Mouse (Mus musculus): ENCODE data around the gene Tsen34. TPM values are rescaled to one million over a fixed set of nuclear protein-coding genes. Genes with fewer than 3 reads are reported as not detected.
A peak's percentile ranks its signal among the peaks of the same experiment; 100 is the strongest.

Gene Tsen34
- polyA plus RNA-seq, 1 experiment from 2014 or later = 43.6 TPM

DNA sequence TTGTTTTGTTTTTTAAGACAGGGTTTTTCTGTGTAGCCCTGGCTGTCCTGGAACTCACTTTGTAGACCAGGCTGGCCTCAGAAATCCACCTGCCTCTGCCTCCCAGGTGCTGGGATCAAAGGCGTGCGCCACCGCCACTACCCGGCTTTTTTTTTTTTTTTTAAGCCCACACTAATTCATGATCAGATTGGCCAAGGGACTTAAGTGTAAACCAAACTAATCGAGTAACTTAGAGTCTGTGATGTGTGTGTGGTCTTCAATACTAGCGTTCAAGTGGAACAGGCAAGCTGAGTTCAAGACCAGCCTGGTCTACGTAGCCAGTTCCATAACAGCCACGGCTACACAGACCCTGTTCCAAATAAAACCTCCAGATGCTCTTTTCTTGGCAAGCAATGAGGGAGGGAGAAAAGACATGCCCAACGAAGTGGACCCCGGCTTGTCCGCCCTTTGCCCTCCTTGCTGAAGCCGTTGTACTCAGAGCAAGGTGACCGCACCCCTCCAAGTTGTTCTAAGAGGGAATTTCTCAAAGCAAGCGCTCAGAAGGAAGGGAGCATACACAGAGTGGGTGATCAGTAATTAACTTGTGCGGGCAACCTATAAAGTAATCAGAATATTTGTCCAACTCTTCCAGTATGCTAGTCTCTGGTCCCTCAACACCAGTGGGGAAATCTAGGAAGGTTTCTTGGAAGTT lies 28.0 kb upstream of the Tsen34 start:
- H3K9me3 ChIP-seq (replicated peaks) = no peaks in the 10 kb centered on the region
- peaks cover 41% of the 10 kb centered on the region for H3K36me3 ChIP-seq
- 23% methylated on average over 15 of the region's 15 CpGs for WGBS (ENCODE audit: insufficient replicate concordance)
- no peaks in the 10 kb centered on the region for H3K27me3 ChIP-seq
- H3K27ac ChIP-seq = peak overlapping the region; percentile 89
- ATAC-seq (ENCODE audit: low read depth) (peak; percentile 30), DNase-seq (peak; percentile 6)
- H3K4me3 ChIP-seq (replicated peaks) = peak overlapping the region; percentile 74
- peak overlapping the region; percentile 94 for H3K4me2 ChIP-seq
- H3K9ac ChIP-seq = peak overlapping the region; percentile 82
- H3K4me1 ChIP-seq (replicated peaks) = peaks cover 48% of the 10 kb centered on the region

DNA sequence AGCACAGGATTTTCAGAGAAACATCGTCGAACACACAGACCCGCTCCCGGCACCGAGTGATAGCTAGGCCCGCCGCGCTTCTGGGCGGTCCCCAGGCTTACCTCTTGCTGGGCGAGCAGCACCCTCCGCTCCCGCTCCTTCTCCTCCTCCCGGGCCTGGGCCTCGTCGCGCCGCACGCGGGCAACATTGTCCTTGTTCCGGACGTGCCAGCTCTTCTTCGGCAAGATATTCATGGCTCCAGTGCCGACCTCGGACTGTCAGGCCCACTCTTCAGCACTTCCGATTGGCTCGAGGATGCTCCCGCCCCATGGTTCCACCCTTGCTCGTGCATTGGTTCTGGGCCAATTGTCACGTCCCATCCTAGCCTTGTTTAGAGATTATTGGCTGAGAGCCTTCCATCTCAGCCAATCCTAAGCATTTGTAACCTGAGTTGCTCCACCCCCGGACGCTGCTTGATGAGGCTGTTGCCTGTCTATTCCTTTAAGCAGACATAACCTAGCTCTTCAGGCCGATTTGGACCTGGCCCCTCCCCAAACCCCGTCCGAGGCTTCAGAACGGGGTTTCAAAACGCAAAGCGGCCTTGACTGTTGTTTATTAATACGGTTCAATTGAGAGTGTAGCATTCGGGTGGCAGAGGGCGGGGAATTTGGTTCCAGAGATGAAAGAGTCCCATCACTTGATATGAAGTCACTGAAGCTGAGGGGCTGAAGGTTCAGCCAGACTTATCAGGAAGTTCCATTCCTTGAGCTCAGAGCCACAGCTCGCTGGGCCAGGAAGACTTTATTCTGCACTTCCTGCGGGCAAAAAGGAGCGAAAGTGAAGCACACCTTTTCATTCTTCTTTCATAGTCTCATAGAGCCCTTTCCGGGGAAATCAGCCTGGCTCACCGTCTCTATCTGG lies 27.2 kb upstream of the Tsen34 start, which contains the start of gene Leng1:
Gene Leng1 (minus strand): TSS at position 626 of the 900 bp plus-strand sequence.
- H3K4me2 ChIP-seq = peak within 1 kb of the TSS; percentile 94
- WGBS (ENCODE audit: insufficient replicate concordance) = 2% methylated on average over 45 of the region's 45 CpGs
- H3K27ac ChIP-seq = peak within 1 kb of the TSS; percentile 90
- H3K4me3 ChIP-seq (replicated peaks) = peak within 1 kb of the TSS; percentile 74
- H3K4me1 ChIP-seq (replicated peaks) = peaks cover 48% of the 10 kb centered on the region
- DNase-seq (peak; percentile 95), ATAC-seq (ENCODE audit: low read depth) (peak; percentile 98)
- H3K27me3 ChIP-seq = no peaks in the 10 kb centered on the region
- H3K36me3 ChIP-seq = peaks cover 33% of the 10 kb centered on the region
- peak within 1 kb of the TSS; percentile 82 for H3K9ac ChIP-seq
- no peaks in the 10 kb centered on the region for H3K9me3 ChIP-seq (replicated peaks)

DNA sequence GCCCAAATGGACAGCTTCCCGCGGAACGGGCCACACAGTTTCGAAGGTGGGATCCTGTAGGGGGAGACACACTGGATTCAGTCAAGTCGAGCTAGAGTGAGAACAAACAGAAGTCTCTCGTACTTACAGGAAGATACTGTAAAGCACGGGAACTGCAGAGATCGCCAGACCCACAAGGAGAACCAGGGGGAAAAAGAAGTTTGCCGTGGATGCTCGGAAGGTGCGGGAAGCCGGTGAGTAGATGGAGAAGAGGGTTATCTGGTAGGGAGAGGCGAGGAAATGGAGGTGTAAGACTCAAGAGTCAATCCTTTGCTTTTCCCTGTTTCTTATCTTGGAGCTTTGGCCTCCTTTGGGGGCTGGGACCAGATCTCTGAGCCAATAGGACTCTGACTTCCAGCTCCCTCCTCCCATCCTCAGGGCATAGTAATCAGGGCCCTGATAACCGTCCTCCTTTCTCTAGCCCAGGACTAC lies 25.7 kb upstream of the Tsen34 start:
- Histone ChIP-seq H3K9ac (peak overlapping the region; percentile 70), H3K9me3 (replicated peaks) (no peaks in the 10 kb centered on the region), H3K36me3 (peaks cover 18% of the 10 kb centered on the region), H3K4me1 (replicated peaks) (peaks cover 48% of the 10 kb centered on the region), H3K4me2 (peak overlapping the region; percentile 81), H3K27ac (peak overlapping the region; percentile 90), H3K4me3 (replicated peaks) (peak overlapping the region; percentile 74), H3K27me3 (no peaks in the 10 kb centered on the region)
- 24% methylated on average over 14 of the region's 14 CpGs for WGBS (ENCODE audit: insufficient replicate concordance)
- DNase-seq (peak; percentile 27), ATAC-seq (ENCODE audit: low read depth) (peak; percentile 45)

- Histone ChIP-seq H3K4me1 (replicated peaks) (no peaks in the 10 kb centered on the region), H3K4me2 (no peak overlapping the region), H3K27me3 (no peaks in the 10 kb centered on the region), H3K36me3 (0 out of 2 replicates have a peak, but pooled peaks cover 7% of the 10 kb centered on the region), H3K9me3 (replicated peaks) (no peaks in the 10 kb centered on the region), H3K27ac (no peak overlapping the region), H3K9ac (no peak overlapping the region), H3K4me3 (replicated peaks) (no peak overlapping the region)
- 50% methylated on average over 10 of the region's 10 CpGs for WGBS (ENCODE audit: insufficient replicate concordance)
- DNase-seq = peak; percentile 63
- ATAC-seq (ENCODE audit: low read depth) = peak; percentile 83
Observed at GRCm38 (mm10) chr7:3674507-3675227, 18.0 kb upstream of the Tsen34 start.

GRCm38 (mm10) chr7:3675228-3675548 lies 17.5 kb upstream of the Tsen34 start:
- no peak overlapping the region for H3K4me3 ChIP-seq (replicated peaks)
- ATAC-seq (ENCODE audit: low read depth) = peak; percentile 28; the same call in 1 of the 2 replicates
- no peak overlapping the region for H3K9ac ChIP-seq

DNA sequence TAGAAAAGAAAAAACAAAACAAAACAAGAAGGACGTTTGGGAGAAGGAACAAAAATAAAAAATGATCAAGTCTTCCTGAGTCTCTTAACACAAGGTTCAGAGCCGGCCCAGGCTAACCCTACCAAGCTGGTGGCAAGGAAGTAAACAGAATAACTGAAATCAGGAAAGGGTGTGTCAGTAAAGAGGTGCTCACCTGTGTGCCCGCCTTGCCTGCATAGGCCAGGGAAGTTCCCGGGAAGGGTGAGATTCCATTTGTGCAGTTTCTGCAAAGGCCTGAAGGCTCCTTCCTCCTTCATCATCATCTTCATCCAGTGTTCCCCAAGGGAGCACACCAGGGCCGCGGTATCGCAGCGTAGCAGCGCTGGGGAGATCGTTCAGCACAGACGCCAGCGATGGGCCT lies 16.3 kb upstream of the Tsen34 start:
- ATAC-seq (ENCODE audit: low read depth) = no peak
- H3K9me3 ChIP-seq (replicated peaks) = no peaks in the 10 kb centered on the region
- no peak overlapping the region for H3K9ac ChIP-seq
- H3K27me3 ChIP-seq = no peaks in the 10 kb centered on the region
- no peak for DNase-seq
- H3K4me3 ChIP-seq (replicated peaks) = no peak overlapping the region
- H3K36me3 ChIP-seq = 0 out of 2 replicates have a peak, but pooled peaks cover 7% of the 10 kb centered on the region
- no peak overlapping the region for H3K4me2 ChIP-seq
- no peaks in the 10 kb centered on the region for H3K4me1 ChIP-seq (replicated peaks)
- no peak overlapping the region for H3K27ac ChIP-seq
- WGBS (ENCODE audit: insufficient replicate concordance) = 84% methylated on average over 12 of the region's 12 CpGs

More at GRCm38 (mm10) chr7:3675228-3675548, 17.5 kb upstream of the Tsen34 start:
- Histone ChIP-seq H3K4me1 (replicated peaks) (no peaks in the 10 kb centered on the region), H3K27me3 (no peaks in the 10 kb centered on the region), H3K36me3 (0 out of 2 replicates have a peak, but pooled peaks cover 7% of the 10 kb centered on the region), H3K27ac (no peak overlapping the region), H3K4me2 (no peak overlapping the region), H3K9me3 (replicated peaks) (no peaks in the 10 kb centered on the region)
- 53% methylated on average over 3 of the region's 3 CpGs for whole genome bisulfite sequencing (ENCODE audit: insufficient replicate concordance)
- DNase-seq = no peak

DNA sequence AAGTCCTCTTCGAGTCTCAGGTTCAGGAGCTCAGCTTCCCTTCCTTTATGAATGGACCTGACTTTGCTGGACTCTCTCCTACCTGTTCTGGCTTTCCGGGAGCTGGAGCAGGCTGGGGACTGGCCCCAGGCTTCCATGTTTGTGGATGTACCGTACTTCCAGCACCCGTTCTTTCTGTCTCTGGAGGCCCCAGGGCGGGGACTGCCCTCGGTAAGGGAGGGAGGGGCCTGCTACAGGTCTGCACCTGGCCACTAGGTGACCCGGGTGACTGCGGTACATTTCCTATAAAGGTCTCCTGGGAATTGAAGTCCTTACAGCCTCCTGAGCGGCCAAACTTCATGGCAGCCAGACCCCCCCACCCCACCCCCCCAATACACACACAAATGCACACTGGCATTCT lies 15.3 kb upstream of the Tsen34 start, which contains the start of gene Tmc4:
Gene Tmc4 (minus strand): TSS at position 212 of the 400 bp plus-strand sequence.
- Histone ChIP-seq H3K27me3 (no peaks in the 10 kb centered on the region), H3K9me3 (replicated peaks) (no peaks in the 10 kb centered on the region), H3K4me3 (replicated peaks) (no peak within 1 kb of the TSS), H3K9ac (no peak within 1 kb of the TSS), H3K4me1 (replicated peaks) (no peaks in the 10 kb centered on the region), H3K27ac (no peak within 1 kb of the TSS), H3K36me3 (0 out of 2 replicates have a peak, but pooled peaks cover 7% of the 10 kb centered on the region), H3K4me2 (no peak within 1 kb of the TSS)
- 62% methylated on average over 9 of the region's 9 CpGs for WGBS (ENCODE audit: insufficient replicate concordance)
- DNase-seq = no peak
- ATAC-seq (ENCODE audit: low read depth) = no peak

GRCm38 (mm10) chr7:3683908-3684550 lies 8.6 kb upstream of the Tsen34 start:
- no peak for DNase-seq
- WGBS (ENCODE audit: insufficient replicate concordance) = 78% methylated on average over 10 of the region's 10 CpGs
- no peak overlapping the region for H3K9ac ChIP-seq
- peaks cover 28% of the 10 kb centered on the region for H3K36me3 ChIP-seq
- H3K9me3 ChIP-seq (replicated peaks) = no peaks in the 10 kb centered on the region
- H3K4me2 ChIP-seq = no peak overlapping the region
- no peak overlapping the region for H3K27ac ChIP-seq
- no peaks in the 10 kb centered on the region for H3K4me1 ChIP-seq (replicated peaks)
- ATAC-seq (ENCODE audit: low read depth) = no peak
- no peak overlapping the region for H3K4me3 ChIP-seq (replicated peaks)
- no peaks in the 10 kb centered on the region for H3K27me3 ChIP-seq

DNA sequence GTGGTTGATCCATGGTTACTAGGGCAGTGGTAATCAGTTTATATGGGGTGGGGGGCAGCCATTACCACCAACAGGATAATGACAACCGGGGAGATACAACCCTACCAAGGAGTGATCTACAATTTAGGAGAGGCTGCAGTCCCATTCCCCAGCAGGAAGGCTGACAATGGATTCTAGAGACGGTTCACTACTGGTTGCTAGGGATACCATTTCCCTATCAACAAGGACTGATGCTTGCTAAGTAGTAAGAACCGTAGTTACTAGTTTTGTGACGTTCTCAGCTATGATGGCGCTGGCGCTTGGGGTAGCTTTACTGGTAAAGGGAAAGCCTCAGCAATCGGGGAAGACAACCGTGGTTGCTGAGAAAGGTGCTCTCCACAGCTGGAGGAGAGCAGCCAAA lies 8.0 kb upstream of the Tsen34 start:
- Histone ChIP-seq H3K27me3 (no peaks in the 10 kb centered on the region), H3K9ac (no peak overlapping the region), H3K4me3 (replicated peaks) (no peak overlapping the region), H3K27ac (no peak overlapping the region), H3K4me2 (no peak overlapping the region), H3K36me3 (peaks cover 28% of the 10 kb centered on the region), H3K9me3 (replicated peaks) (no peaks in the 10 kb centered on the region), H3K4me1 (replicated peaks) (no peaks in the 10 kb centered on the region)
- no peak for ATAC-seq (ENCODE audit: low read depth)
- DNase-seq = no peak
- 79% methylated on average over 8 of the region's 8 CpGs for WGBS (ENCODE audit: insufficient replicate concordance)

DNA sequence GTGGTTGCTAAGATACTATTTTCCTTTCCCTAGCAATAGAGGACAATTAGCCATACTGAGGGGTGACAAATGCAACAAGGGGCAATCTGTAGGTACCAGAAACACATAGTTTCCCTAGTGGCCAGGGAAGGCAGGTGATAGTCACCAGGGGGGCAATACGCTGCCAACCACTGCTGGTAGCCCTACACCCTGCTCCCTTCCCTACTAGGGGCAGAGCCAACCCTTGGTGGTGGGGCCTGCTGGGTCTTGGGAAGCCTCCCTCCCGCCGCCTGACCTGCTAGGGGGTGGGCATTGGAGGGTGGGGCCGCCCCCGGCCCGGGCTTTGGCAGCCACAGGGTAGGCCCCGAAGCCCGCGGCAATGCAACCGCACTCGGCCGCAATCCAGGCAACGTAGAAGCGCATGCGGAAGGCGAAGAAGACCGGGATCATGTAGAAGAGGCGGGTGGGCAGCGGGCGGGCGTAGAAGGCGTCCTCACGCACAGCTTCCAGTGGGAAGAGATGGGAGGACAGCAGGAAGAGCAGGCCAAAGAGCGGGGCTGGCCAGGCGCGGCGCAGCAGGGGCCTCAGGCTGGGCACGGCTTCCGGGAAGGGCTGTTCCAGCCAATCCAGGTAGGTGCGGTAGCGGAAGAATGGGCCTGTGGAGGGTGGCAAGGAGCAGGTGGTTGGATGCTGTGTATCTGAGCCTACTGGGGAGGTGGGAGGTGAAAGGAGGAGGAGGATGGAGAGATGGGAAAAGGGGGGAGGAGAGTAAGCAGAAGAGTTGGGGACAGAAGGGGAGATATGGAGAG lies 7.1 kb upstream of the Tsen34 start:
- H3K9ac ChIP-seq = no peak overlapping the region
- no peak for ATAC-seq (ENCODE audit: low read depth)
- H3K27ac ChIP-seq = no peak overlapping the region
- DNase-seq = no peak
- 85% methylated on average over 31 of the region's 31 CpGs for WGBS (ENCODE audit: insufficient replicate concordance)
- no peaks in the 10 kb centered on the region for H3K9me3 ChIP-seq (replicated peaks)
- H3K4me3 ChIP-seq (replicated peaks) = no peak overlapping the region
- no peaks in the 10 kb centered on the region for H3K27me3 ChIP-seq
- peaks cover 32% of the 10 kb centered on the region for H3K36me3 ChIP-seq
- H3K4me1 ChIP-seq (replicated peaks) = no peaks in the 10 kb centered on the region
- no peak overlapping the region for H3K4me2 ChIP-seq

All from liver, embryonic 13.5 days (tissue).